ENCODE assay signal across 8 mouse cellular contexts in the genomic region with DNA sequence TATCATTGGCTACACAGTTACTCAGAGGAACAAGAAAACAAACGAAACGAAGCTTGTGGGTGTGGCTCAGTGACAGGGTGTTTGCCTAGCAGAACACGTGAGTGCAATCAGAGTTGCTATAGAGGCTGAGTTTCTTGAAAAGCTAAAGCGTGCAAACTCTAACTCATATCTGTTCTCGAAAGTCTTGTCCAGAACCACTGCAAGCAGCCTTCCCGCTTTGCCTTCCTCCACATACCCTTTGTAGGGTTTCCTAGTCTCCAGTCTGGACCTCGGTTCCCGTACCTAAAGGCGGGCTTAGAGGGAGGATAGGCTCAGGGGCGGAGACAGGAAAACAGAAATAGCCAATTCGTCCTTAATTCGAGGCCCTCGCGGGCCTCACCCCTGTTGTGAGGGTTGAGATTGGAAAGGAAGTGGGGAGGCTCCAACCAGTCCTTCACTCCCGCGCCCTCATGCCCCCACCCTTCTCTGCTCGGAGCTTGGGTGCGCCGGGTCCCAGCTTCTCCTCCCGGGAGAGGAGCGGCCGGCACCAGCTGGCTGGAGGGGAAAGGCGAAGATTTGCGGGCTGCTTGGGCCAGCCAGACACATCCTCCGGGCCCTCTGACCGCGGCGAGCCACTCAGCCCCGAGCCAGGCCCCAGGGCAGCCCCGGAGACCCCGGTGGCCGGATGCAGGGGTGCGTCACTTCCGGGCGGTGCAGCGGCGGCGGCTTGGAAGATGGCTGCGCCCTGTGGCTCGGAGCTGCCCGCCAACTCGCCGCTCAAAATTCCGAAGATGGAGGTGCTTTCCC. TPM values are rescaled to one million over a fixed set of nuclear protein-coding genes. Genes with fewer than 3 reads are reported as not detected.
DNase-seq lines count a peak whose midpoint lies in the region; ATAC-seq and TF ChIP-seq lines count a peak whose summit lies in the region.

A gene (plus strand): TSS at position 709 of the 786 bp plus-strand sequence.

- no peak for TF ChIP-seq CTCF in gastrocnemius, adult 2 months (IDR thresholded peaks at IDR 0.05)
- TF ChIP-seq CTCF in hindbrain, postnatal 0 days (IDR thresholded peaks at IDR 0.05; ENCODE audit: low read depth): no peak
- no peak; the same call in 1 of the 2 replicates for TF ChIP-seq CTCF in left cerebral cortex, adult 2 months (IDR thresholded peaks at IDR 0.05)

- H3K4me2 ChIP-seq in hindbrain, postnatal 0 days (ENCODE audit: low read depth, low read length): peak within 1 kb of the TSS; percentile 83

- no peaks in the 10 kb centered on the region for H3K36me3 ChIP-seq in hindbrain, postnatal 0 days (ENCODE audit: insufficient read depth, low read length)

- no peaks in the 10 kb centered on the region for H3K27me3 ChIP-seq in hindbrain, postnatal 0 days (ENCODE audit: insufficient read depth, low read length)

- no peaks in the 10 kb centered on the region for H3K4me1 ChIP-seq in hindbrain, postnatal 0 days (ENCODE audit: insufficient read depth, low read length)

- DNase-seq in T-cell, adult 2 months (ENCODE audit: low spot score): peak; percentile 87
- peak; percentile 91 to 92 for DNase-seq in cerebellum, postnatal 4 days (ENCODE audit: low spot score in 2 of 2)
- DNase-seq in gastrocnemius, adult 2 months: peak; percentile 96
- DNase-seq in hindbrain, postnatal 0 days (ENCODE audit: low spot score): peak; percentile 89
- peak; percentile 87 to 92 for DNase-seq in left cerebral cortex, adult 2 months (ENCODE audit: extremely low spot score in 1 of 2, low spot score in 2 of 2)
- DNase-seq in right cerebral cortex, adult 2 months (ENCODE audit: low spot score in 2 of 2): peak; percentile 85 to 90
- peak; percentile 92 for DNase-seq in urinary bladder, postnatal 14 days (ENCODE audit: low spot score)

- peak within 1 kb of the TSS; percentile 76 for H3K4me3 ChIP-seq in gastrocnemius, adult 2 months
- H3K4me3 ChIP-seq in hindbrain, postnatal 0 days (ENCODE audit: low read length): peak within 1 kb of the TSS; percentile 98
- H3K4me3 ChIP-seq in left cerebral cortex, adult 2 months: peak within 1 kb of the TSS; percentile 91

- peak within 1 kb of the TSS; percentile 99 for H3K27ac ChIP-seq in gastrocnemius, adult 2 months
- peak within 1 kb of the TSS; percentile 99 for H3K27ac ChIP-seq in hindbrain, postnatal 0 days
- H3K27ac ChIP-seq in left cerebral cortex, adult 2 months: peak within 1 kb of the TSS; percentile 99

- 0% methylated on average over 44 of the region's 44 CpGs for WGBS in hindbrain, postnatal 0 days

- peak within 1 kb of the TSS; percentile 91 for H3K9ac ChIP-seq in hindbrain, postnatal 0 days (replicated peaks; ENCODE audit: low read length)

- ATAC-seq in hindbrain, postnatal 0 days: peak; percentile 97
- ATAC-seq in megakaryocyte, adult 5-6 weeks (ENCODE audit: poor library complexity, severe bottlenecking): peak; percentile 89

- H3K9me3 ChIP-seq in hindbrain, postnatal 0 days (ENCODE audit: low read length): no peaks in the 10 kb centered on the region

- intact Hi-C loops in gastrocnemius, adult 2 months (cut with DNase I): no loop called here
- intact Hi-C loops in left cerebral cortex, adult 2 months (cut with DNase I): no loop called here

RNA-seq across cellular contexts. Expression of the gene that starts here (rescaled TPM):
- total RNA-seq in gastrocnemius, adult 2 months (2021): 1 to 10 TPM; 4.0 to 5.1 TPM
- total RNA-seq in hindbrain, postnatal 0 days (2014; rRNA removed): 20.0 and 34.0 TPM in 2 replicates
- polyA plus RNA-seq in hindbrain, postnatal 0 days (2015; fragmentation: Nextera tagmentation; extraction: Ambion mirVana): 16.1 and 17.8 TPM in 2 replicates
- 10 to 100 TPM; 21.4 to 26.7 TPM for total RNA-seq in left cerebral cortex, adult 2 months (2021)
- total RNA-seq in megakaryocyte, adult 5-6 weeks (2015): 15.1 and 18.4 TPM in 2 replicates
- total RNA-seq in megakaryocyte, adult 5-6 weeks (2017): 24.4 and 26.4 TPM in 2 replicates

Comparison
In these comparisons a context has a peak if more than half of its experiments do, and no peak if none do; other contexts are left out.
1. Peak in every context shown above with its lines: DNase-seq, ATAC-seq, H3K4me3 ChIP-seq and H3K27ac ChIP-seq.